Mouse (Mus musculus) liver, adult 2 months (tissue): ENCODE results near the gene Sco2.

ENCODE experiments used
- CTCF ChIP-seq: fragments of 200-500 bp; IDR thresholded peaks from 2 replicates; pipeline ENCODE4 v1.5.1; 2011; ENCODE audit warnings: low read depth, low read length, control low read depth
- POLR2A ChIP-seq: fragments of 200-500 bp; IDR thresholded peaks from 2 replicates; pipeline ENCODE4 v1.6.1; 2011; ENCODE audit warnings: low read length, control low read depth; ENCODE audit not compliant: insufficient read depth; ENCODE audit errors: extremely low read depth

DNA sequence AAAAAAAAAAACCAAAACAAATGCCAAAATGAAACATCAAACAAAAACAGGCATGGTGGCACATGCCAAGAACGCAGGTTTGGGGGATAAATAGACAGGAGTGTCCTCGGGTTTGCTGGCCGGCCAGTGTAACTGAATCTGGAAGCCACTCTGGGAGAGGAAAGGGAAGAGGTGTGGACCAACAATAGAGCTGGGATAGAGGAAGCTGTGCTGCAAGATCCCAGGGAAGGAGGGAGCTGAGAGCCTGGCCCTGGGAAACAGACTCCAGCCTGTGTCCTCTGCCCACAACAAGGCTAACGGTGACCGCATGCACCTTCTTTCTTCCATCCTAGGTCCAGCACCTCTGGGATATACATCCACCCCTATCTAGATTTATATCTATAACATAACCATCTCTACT lies 23.2 kb downstream of the Sco2 start:
- TF ChIP-seq CTCF (no peak), POLR2A (no peak)
